Mouse (Mus musculus): ENCODE measurements at regions not wholly inside any gene's neighbourhood (a gene's known extent, or its start where the extent isn't known, plus 50 kb on each side); places are given as distances from the start of the nearest gene placed in this dataset.
"Not testable (repeated sequence)": the region's sequence is repeated elsewhere in the genome, so short reads cannot be mapped to it uniquely, and the experiment has no call there.

DNA sequence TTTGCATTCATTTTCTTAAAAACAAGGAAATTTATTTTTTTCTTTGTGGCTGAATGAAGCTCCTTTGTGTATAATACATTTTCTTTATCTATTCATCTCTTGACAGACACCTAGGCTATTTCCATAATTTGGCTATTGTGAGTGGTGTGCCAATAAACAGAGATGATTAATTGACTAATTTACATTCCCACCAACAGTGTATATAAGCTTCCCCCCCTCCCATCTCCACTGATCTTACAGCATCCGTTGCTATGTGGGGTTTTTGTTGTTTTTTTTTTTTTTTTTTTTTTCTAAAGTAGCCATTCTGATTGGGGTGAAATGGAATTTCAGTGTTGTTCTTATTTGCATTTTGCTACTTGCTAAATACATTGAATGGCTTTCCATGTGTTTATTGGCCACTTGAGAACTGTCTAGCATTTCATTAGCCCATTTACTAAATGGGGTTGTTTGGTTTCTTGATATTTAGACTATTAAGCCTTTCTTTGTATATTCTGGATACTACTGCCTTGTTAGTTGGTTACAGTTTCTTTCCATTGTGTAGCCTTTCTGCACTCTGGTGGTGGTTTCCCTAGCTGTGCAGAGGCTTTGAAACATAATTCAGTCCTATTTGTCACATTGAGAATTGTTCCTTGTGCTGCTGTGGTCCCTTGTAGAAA lies 153.8 kb upstream of the Mad2l1 start:
- no peak for DNase-seq (ENCODE audit: low read depth, low spot score)
- 70% methylated on average over 1 of the region's 1 CpGs for WGBS

DNA sequence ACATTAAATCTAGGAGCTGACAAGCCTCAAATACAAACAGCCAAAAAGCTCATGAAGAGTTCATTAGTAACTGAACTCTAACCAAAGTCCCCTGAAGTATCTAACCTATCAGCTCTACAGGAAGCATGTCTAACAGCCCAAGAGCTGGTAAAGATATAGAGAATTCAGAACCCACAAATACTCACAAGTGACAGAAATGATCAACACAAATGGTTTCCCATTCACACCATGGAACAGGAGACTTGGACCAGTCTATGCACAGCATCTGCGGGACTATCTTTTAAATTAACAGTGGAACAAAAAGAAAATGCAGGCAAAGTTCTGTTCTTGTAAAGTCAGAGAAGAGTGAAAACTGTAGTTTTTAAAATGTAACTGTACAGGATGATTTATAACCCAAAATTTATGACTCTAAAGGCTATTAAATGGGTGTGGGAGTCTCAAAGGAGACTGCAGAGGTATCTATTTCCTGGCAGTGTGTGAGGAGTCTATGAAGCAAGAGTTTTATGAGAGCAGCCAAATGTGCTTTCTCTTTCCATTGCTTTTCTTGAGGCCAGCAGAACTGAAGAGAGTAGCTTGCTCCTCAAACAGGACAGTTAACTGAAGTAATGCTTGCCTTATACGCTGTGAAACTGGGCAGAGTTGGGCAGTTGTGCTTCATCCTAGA lies 152.7 kb upstream of the Mad2l1 start:
- DNase-seq (ENCODE audit: low read depth, low spot score): peak; percentile 32
- WGBS: 26% methylated on average over 2 of the region's 2 CpGs

DNA sequence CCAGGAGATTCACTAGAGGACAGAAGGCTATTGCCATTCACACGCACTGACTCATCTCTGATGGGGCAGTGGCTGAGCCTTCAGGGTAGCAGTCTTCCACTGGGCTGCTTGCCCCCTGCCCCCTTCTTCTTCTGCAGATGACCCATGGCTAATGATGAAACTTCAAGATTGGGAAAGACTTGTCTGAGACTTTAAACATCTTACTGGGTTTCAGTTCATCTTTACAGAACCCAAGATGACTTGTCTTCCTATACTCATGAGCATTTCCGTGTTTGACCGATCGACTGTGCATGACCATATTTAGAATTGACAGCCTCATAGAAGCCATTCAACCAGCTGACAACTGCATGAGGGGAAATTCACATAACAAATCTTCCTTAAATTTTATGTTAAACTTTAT lies 140.0 kb upstream of the Mad2l1 start:
- WGBS: 85% methylated on average over 4 of the region's 4 CpGs
- no peak for DNase-seq (ENCODE audit: low read depth, low spot score)

DNA sequence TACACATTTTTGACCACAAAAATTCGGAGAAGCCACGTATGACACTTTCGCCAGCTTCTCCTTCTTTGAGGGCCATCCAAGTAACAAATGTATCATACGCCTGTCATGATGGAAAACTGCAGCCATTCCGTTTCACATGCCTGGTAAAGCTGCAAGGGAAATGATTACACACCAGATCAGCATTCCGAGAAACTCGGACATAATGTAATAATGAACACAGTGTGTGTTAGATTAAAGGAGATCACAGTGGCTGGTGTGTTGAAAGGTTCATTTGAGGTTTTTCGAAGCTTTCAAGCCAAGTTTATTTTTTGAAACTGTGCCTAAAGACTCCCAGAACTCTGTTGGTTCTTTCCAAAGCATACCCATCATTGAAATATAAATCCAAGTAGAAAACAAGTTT lies 137.8 kb upstream of the Mad2l1 start:
- DNase-seq (ENCODE audit: low read depth, low spot score): no peak
- WGBS: 81% methylated on average over 8 of the region's 8 CpGs

DNA sequence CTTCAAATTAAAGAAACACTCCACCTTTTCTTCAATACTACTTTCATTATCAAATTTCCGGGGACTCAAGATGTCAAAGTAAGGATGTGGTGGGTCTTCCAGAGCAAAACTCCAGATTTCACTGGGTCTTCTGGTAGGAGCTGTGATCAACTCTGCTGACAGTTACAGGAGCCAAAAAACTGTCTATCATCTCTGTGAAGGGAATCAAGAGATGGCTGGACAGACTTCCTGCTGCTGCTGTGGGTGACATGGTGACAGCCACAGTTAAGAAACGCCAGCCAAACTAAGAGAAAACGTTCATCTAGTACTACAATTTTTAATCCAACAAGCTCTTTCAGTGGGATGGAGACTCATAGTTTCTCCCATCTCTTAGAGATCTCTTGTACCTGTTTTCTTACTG lies 136.5 kb upstream of the Mad2l1 start:
- WGBS: 81% methylated on average over 3 of the region's 3 CpGs
- DNase-seq (ENCODE audit: low read depth, low spot score): no peak

DNA sequence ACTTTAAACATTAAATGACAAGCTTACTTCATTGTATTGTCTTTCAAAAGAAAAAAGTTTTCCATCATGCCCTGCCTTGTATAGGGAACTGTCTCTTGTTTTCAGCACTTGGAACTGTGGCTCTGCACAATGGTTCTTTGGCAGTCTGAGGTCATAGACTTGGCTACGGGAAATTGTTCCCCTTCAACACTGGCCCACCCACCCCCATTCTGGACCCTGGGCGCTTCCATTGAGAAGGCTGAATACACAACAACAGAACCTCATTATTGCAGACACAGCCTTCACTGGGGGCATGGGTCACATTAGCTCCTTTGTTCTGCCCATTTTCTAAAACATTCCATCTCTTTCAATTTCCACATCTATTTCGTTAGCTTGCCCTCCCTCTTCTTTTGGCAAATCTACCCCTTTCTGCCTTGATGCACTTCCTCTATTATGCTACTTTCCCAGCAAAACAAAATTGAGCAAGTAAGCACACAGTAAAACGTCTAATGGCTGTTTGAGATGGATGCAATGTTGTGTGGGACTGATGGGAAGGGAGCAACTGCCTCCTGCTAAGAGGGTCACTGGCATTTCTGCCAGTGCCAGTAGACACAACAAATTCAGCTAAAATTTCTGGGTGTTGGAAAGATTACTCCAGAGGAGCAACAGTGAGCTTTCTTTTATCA lies 136.0 kb upstream of the Mad2l1 start:
- 81% methylated on average over 4 of the region's 4 CpGs for WGBS
- no peak for DNase-seq (ENCODE audit: low read depth, low spot score)

DNA sequence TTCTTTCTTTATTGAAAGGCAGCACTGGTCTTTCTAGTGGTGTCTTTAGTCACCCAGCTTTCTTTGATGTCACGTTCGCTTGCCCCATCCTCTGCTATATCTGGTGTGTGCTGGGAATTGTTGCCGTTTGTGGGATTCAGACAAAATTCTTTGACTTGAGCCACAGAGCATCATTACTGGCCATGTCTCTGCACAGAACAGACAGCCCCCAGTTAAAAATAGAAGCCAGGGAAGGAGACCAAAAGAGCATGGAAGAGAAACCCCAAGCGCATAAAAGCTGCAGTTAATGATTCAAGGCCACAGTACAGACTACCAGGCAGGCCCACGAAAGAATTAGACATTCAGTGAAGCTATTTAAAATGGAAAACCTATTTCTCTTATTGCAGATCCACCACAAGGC lies 133.7 kb upstream of the Mad2l1 start:
- DNase-seq (ENCODE audit: low read depth, low spot score): no peak
- 51% methylated on average over 5 of the region's 5 CpGs for WGBS

DNA sequence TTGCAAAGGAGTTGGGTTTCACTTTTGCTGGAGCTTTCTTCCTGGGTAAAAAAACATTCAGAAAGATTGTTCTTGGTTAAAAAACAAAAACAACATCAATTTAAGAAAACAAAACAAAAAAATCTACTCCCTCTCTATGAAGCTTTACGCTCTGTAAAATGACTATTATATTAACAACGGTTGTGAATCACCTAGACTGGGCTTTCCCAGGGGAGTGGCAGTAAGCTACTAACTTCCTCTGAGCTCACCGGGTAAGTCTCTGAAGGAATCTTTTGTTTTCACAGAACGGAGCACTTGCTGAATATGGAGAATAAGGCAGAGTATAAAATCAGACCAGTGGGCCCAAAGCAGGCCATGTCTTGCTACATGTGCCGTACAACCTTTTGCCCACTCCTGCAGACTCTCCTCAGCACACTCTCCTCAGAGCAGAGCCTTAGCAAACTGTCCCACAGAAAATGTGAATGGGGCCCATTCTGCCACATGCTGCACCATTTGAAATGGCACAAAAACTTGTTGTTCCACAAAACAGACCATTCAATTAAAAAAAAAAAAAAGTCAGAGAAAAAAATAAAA lies 133.2 kb upstream of the Mad2l1 start:
- 16% methylated on average over 5 of the region's 5 CpGs for WGBS
- no peak for DNase-seq (ENCODE audit: low read depth, low spot score)

DNA sequence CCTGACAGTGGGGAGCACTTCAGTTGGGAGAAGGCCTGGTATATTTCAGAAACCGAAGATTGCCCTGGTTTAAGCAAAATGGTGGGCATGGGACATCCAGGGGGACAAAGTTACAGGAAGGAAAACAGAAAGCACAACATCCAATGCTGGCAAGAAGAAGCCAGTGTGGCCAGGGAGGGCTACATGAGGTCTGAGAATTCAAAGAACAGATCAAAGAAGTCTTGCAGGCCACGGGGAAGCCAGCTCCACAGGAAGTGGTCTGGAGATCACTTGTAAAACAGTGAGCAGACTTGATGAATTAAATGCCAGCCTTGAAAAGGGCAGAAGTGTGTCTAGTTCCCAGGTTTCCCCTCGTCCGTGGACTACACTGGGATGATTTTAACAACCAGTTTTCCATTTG lies 120.4 kb upstream of the Mad2l1 start:
- DNase-seq (ENCODE audit: low read depth, low spot score): no peak
- 55% methylated on average over 4 of the region's 4 CpGs for WGBS

DNA sequence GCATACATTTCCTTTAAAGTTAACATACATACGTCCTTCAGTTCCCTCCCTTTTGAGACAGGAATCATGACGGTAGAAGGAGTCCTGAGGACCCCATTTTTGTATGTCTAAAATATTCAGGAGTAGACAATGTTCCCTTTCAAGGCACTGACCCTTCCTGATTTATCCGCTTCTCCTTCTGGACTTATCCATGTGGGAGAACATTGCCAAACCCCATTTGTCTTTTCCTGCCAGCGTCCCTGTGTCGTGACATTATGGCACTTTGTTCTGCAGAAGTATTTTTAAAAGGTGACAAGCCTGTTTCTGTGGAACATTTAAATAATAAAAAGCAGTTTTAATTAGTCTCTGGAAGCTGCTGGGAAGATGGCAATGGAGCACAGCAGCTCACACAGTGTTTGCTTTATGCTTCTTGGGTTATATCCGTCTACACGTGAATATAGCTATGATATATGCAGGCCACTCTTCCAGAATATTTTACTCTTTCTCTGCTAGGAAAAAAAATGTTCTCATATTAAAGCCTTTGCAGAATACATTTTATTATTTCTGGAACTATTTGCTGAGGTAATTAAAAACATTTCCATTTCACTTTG lies 115.6 kb upstream of the Mad2l1 start:
- no peak for DNase-seq (ENCODE audit: low read depth, low spot score)
- 75% methylated on average over 7 of the region's 7 CpGs for WGBS

DNA sequence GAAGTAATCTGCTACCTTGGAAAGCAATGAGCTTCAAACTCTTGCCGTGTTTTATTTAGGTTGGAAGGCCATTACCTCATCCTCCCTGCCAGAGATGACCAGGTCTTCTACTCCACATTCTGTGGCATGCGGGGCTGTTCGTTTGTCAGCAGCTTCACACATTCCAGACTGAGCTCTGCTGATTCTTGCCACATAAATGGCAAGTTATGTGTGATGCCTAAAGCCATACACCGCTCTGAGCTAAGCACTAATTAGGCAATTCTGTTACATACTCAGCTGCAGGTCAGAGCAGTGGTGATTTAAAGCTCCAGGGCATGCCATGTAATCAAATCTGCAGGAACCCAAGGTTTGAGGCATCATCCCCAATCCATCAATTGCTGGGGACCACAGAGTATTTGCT lies 106.8 kb upstream of the Mad2l1 start:
- DNase-seq (ENCODE audit: low read depth, low spot score): no peak

DNA sequence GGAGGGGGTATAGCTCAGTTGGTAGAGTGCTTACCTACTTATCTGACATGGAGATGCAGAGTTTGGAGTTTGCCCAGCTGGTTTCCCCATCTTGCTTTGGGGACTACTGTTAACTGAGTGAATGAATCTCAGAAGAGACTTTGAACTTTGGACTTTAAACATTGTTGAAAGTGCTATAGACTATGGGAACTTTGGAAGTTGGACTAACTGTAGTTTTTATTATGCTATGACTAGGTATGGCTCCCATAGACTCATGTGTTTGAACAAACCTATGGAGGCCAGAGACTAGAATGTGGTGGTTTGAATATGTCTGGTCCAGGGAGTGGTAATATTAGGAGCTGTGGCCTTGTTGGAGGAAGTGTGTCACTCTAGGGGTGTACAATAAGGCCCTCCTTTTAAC lies 84.8 kb upstream of the Mad2l1 start:
- not testable (repeated sequence) for DNase-seq (ENCODE audit: low read depth, low spot score)

More for the DNA sequence above, 106.8 kb upstream of the Mad2l1 start:
- WGBS: 62% methylated on average over 4 of the region's 4 CpGs

DNA sequence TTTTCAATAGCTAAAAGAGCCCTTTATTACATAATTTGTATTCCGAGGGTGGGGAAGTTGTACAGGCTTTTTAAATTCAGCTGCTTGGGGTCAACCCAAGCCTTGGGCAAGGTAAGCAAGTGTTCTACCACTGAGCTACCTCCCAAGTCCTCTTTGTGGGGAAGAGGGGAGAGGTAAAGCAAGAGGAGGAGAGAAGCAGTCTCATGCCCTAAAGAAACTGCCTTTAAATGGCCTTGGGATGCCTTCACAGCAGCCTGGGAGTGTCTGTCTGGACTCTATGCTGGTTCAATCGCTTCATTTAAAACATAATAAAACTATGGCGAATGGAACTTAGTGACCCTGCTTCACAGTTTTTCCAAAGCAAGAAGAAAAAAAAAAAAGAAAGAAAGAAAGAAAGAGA lies 77.0 kb upstream of the Mad2l1 start:
- DNase-seq (ENCODE audit: low read depth, low spot score): no peak
- WGBS: 82% methylated on average over 3 of the region's 3 CpGs

DNA sequence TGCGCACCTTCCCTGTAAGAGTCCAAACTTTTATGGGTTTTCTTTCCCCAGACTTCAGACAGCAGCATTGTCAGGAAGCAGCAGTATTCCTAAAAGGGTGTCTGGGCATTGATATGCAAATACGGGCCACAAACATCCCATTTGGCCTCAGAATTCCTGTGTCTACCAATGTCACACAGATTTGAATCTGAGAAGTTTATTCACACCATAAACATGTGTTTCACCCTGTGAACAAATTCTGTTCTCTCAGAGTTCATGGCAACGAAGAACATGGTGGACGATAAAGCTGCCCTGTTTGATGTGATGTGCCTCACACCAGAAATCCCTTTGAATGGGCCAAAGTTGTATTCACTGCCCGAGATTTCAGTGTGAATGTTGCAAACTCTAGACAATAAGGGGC lies 70.7 kb upstream of the Mad2l1 start:
- WGBS: 86% methylated on average over 4 of the region's 5 CpGs
- no peak for DNase-seq (ENCODE audit: low read depth, low spot score)

DNA sequence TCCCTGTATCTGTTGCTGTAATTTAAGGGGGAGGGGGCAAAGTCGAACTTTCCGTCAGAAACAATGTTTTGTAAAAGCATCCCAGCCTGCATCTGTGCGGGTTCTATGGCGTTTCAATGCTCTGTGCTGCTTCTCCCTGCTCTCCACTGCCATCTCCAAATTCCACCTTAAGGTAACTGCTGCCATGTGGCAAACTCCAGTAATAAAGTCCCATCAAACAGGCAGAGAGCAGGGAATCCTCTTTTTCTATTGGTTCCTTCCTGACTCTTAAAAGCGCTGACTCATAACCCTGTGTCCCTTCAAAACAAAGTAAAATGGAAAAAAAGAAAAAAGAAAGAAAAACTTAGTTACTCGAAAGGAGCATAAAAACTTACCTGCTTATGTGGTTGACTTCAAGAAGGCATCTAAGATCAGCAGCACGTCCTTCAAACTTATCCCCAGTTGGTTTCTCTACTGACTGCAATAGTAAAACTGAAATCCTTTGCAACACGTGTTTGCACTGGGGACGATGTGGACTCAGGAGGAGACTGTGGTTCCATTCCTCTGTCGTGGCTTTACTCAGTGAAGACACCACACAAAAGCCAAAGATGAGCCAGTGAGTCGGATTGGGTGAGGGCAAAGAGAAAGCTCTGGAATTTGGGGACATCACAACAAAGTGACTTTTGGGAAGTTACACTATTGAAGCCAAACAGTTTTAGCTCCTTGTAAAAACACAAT lies 69.9 kb upstream of the Mad2l1 start:
- DNase-seq (ENCODE audit: low read depth, low spot score): no peak
- WGBS: 53% methylated on average over 11 of the region's 11 CpGs

DNA sequence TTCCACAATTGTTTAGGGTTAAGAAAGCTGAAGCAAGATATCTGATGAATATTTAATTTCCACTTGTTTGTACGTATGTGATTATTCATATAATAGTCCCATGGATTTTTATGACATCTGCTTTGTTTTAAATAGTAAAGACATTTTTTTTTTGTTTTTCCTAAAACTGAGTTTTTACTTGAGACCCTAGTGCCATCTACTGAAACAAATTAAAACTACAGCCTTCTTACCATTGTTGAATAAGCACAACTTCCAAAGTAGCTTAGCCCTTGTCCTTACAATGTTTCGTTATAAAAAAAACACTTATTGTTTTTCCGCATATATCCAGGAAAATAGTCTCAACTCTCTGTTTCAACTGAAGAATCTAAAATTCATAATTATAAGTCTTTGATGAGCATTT lies 68.4 kb upstream of the Mad2l1 start:
- WGBS: 29% methylated on average over 3 of the region's 3 CpGs

DNA sequence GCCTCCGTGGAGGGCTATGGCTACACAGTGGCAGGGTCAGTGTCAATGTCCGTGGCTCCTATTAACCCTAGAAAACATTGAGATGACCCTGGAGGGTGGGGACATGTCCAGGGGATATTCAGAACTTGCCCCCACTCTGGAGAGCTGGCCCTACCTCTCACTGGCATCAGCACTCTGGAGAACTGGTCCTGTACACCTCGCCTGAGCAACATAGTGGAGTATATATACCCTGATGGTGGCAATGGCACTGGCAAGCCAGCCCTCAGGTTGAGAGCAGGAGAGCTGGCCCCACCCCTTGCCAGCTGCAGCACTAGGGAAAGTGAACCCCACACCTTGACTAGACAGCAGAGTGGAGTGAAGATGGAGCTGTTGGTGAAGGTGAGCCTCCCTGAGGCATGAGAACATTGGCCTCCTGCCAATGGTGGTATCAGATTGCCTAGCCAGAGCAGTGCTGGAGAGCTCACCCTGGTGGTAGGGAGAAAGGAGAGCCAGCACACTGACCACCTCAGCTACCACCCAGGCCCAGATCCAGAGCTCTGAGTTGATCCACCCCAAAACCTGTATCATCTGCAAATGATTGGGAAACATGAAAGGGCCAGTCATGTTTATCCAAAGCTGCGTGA lies 64.5 kb upstream of the Mad2l1 start:
- 88% methylated on average over 4 of the region's 4 CpGs for WGBS
- no peak for DNase-seq (ENCODE audit: low read depth, low spot score)

More for the DNA sequence above, 68.4 kb upstream of the Mad2l1 start:
- DNase-seq (ENCODE audit: low read depth, low spot score): peak; percentile 6

DNA sequence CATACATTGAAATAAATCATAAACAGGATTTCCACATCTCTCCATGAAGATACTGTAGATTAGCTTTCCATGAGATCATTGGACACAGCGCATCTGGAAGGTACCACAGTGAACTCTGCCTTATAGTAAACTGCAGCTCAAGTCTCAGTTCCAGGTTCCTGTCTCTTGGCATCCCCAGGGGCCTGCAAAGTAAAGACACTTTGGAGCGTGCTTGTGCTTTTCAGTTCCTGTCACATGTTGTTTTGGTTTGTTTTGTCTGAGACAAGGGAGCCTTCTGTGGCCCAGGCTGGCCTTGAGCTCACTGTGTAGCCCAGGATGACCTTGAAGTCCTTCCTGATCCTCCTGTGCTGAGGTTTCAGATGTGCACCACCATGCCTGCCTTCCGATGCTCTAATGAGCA lies 63.4 kb upstream of the Mad2l1 start:
- WGBS: 72% methylated on average over 3 of the region's 3 CpGs
- DNase-seq (ENCODE audit: low read depth, low spot score): no peak

DNA sequence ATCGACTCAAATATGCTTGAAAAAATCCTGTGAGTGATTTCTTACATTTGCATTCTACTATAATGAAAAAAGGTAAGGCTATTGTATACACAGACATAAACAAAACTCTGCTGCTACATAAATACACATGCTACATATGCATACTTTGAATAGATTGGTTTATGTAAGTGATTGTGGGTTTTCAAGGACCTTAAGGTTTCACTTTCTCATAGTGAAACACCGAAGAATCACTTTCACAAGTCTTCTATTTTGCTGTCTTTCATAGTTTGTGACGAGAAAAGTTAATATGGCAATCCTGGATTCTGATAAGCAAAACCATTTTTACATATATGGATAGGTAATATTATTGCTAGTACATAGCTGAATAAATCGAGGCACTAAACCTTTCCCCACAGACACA lies 62.5 kb upstream of the Mad2l1 start:
- 64% methylated on average over 4 of the region's 4 CpGs for WGBS
- DNase-seq (ENCODE audit: low read depth, low spot score): no peak

DNA sequence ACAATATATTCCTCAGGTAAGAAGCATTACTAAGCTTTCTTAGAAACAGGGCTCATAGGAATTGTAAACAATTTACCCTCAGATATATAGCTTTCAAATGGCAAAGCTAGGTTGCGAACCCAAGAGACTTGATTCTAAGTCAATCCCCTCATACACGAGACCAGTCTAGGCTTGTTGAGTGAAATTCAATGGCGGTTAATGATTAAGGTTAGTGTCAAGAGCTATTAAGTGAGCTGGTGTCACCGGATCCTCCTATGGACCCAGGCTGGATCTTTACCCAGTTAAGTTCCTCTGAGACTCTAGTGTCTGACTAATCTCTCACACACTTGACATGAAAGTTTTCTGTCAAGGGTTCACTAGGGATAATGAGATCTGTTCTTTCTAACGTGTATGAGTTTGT lies 57.6 kb upstream of the Mad2l1 start:
- no peak for DNase-seq (ENCODE audit: low read depth, low spot score)
- 50% methylated on average over 5 of the region's 5 CpGs for WGBS

All from large intestine, adult 2 months (tissue).